Mouse (Mus musculus) kidney, embryonic 14.5 days (tissue): ENCODE results near the gene Pdgfa. TPM values are rescaled to one million over a fixed set of nuclear protein-coding genes. Genes with fewer than 3 reads are reported as not detected.

Experiments
- ATAC-seq: fragments of 200-750 bp; cut with Nextera tagmentation; 2 replicates; pipeline ENCODE4 v1.8.0; 2017; ENCODE audit warnings: moderate number of reproducible peaks, mild to moderate bottlenecking, moderate TSS enrichment, moderate library complexity; ENCODE audit not compliant: low FRiP score, low TSS enrichment
- H3K27ac ChIP-seq: fragments of 300-500 bp; sonication (generic); 2 replicates; pipeline ENCODE4 v1.5.1; 2014; ENCODE audit warnings: low read depth, mild to moderate bottlenecking, low read length, moderate library complexity, mixed read lengths
- H3K27me3 ChIP-seq: fragments of 300-500 bp; sonication (generic); 2 replicates; pipeline ENCODE4 v1.6.1; 2014; ENCODE audit warnings: mild to moderate bottlenecking, low read length; ENCODE audit not compliant: control insufficient read depth, insufficient read depth
- H3K36me3 ChIP-seq: fragments of 300-500 bp; sonication (generic); 2 replicates; pipeline ENCODE4 v1.6.1; 2014; ENCODE audit warnings: low read length, mixed read lengths; ENCODE audit not compliant: control insufficient read depth, insufficient read depth
- H3K4me1 ChIP-seq: fragments of 300-500 bp; sonication (generic); 2 replicates; pipeline ENCODE4 v1.6.1; 2014; ENCODE audit warnings: low read length, mixed read lengths; ENCODE audit not compliant: control insufficient read depth, insufficient read depth
- H3K4me2 ChIP-seq: fragments of 300-500 bp; sonication (generic); replicated peaks from 2 replicates; pipeline ENCODE4 v1.6.1; 2014; ENCODE audit warnings: low read depth, mild to moderate bottlenecking, low read length
- H3K4me3 ChIP-seq: fragments of 300-500 bp; sonication (generic); 2 replicates; pipeline ENCODE4 v1.5.1; 2014; ENCODE audit warnings: mild to moderate bottlenecking, low read length
- H3K9ac ChIP-seq: fragments of 300-500 bp; sonication (generic); 2 replicates; pipeline ENCODE4 v1.6.1; 2014; ENCODE audit warnings: low read depth, mild to moderate bottlenecking, low read length, moderate library complexity
- H3K9me3 ChIP-seq: fragments of 300-500 bp; sonication (generic); 2 replicates; pipeline ENCODE4 v1.6.1; 2016; ENCODE audit warnings: low read length; ENCODE audit not compliant: control insufficient read depth
- WGBS: fragments of 180-500 bp; shearing (Covaris S2); extraction: QIAGEN DNeasy Blood & Tissue Kit; methylation state at CpG from one replicate; pipeline ENCODE4 v1.1.7; 2014; 5-methylcytosine and 5-hydroxymethylcytosine counted together
- polyA plus RNA-seq: library from polyadenylated mRNA; unstranded; fragments of >200 nt; fragmentation: Nextera tagmentation; extraction: Ambion mirVana; gene quantifications from 2 replicates; pipeline ENCODE4 v1.2.1, GENCODE M21; 2014

The Pdgfa gene
- 57.7 and 70.2 TPM in 2 replicates for polyA plus RNA-seq

GRCm38 (mm10) chr5:138997171-138997788 is at the start of gene Pdgfa:
Pdgfa (minus strand) TSS chr5:138997370.
- ATAC-seq = no peak
- H3K4me1 ChIP-seq = peaks cover 35% of the 10 kb centered on the region
- H3K9me3 ChIP-seq = no peaks in the 10 kb centered on the region
- no peaks in the 10 kb centered on the region for H3K36me3 ChIP-seq
- H3K27me3 ChIP-seq = peaks cover 40% of the 10 kb centered on the region
- H3K4me3 ChIP-seq = peak within 1 kb of the TSS; percentile 80
- peak within 1 kb of the TSS; percentile 85 for H3K9ac ChIP-seq
- H3K27ac ChIP-seq = peak within 1 kb of the TSS; percentile 89
- WGBS = 2% methylated on average over 48 of the region's 48 CpGs
- H3K4me2 ChIP-seq = peak within 1 kb of the TSS; percentile 91

GRCm38 (mm10) chr5:139046636-139047035 is 49.5 kb upstream of the Pdgfa start:
- H3K36me3 ChIP-seq = 0 out of 2 replicates have a peak, but pooled peaks cover 2% of the 10 kb centered on the region
- H3K4me3 ChIP-seq = no peak overlapping the region
- no peaks in the 10 kb centered on the region for H3K27me3 ChIP-seq
- no peaks in the 10 kb centered on the region for H3K4me1 ChIP-seq
- H3K9ac ChIP-seq = no peak overlapping the region
- no peaks in the 10 kb centered on the region for H3K9me3 ChIP-seq
- 60% methylated on average over 5 of the region's 5 CpGs for WGBS
- no peak overlapping the region for H3K4me2 ChIP-seq
- no peak overlapping the region for H3K27ac ChIP-seq
- no peak for ATAC-seq

DNA sequence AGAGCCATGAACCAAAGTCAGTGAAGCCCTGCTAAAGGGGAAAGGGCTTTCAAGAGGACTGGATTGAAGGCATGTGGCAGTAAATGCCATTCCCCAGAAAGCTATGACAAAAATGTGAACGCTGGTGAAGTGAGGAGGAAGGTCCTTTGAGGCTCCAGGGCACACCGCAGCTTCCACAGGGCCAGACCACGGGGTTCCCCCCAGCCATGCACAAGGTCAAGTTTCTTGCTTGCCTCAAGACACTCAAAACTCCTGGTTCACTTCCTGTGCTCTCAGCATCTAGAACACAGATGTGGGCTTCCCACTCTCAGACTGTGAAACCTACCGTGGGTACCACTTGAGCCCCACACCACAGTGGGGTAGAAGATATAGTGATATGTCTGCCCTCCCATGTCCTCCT is 46.4 kb upstream of the Pdgfa start:
- H3K27ac ChIP-seq = no peak overlapping the region
- H3K36me3 ChIP-seq = 0 out of 2 replicates have a peak, but pooled peaks cover 2% of the 10 kb centered on the region
- no peak overlapping the region for H3K4me3 ChIP-seq
- no peak for ATAC-seq
- no peaks in the 10 kb centered on the region for H3K27me3 ChIP-seq
- H3K4me2 ChIP-seq = no peak overlapping the region
- no peaks in the 10 kb centered on the region for H3K4me1 ChIP-seq
- WGBS = 75% methylated on average over 4 of the region's 4 CpGs
- H3K9ac ChIP-seq = no peak overlapping the region
- H3K9me3 ChIP-seq = no peaks in the 10 kb centered on the region

DNA sequence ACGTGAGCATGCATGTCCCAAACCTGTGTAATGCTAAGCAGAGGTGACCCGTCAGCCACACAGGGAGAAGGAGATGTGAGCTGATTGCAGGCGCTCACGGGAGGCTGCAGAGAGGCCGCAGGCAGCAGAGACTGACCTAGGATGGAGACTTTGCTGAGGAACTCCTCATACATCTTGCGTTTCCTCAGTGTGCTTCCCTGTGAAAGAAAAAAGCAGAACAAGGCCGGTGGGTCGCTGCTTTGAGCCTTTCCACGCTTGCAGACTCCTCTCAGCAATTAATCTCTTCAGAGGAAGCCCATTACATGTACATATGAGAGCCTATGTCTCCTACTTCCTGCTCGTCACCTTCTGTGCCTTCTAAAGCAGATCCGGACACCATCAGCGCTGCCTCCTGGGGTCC is 45.1 kb upstream of the Pdgfa start:
- Histone ChIP-seq H3K4me1 (no peaks in the 10 kb centered on the region), H3K4me3 (no peak overlapping the region), H3K9ac (no peak overlapping the region), H3K9me3 (no peaks in the 10 kb centered on the region), H3K27ac (no peak overlapping the region), H3K27me3 (no peaks in the 10 kb centered on the region), H3K4me2 (no peak overlapping the region), H3K36me3 (0 out of 2 replicates have a peak, but pooled peaks cover 2% of the 10 kb centered on the region)
- ATAC-seq = no peak
- 69% methylated on average over 12 of the region's 12 CpGs for WGBS

- peak overlapping the region; percentile 67 for H3K27ac ChIP-seq
- H3K9me3 ChIP-seq = no peaks in the 10 kb centered on the region
- no peak; the same call in 1 of the 2 replicates for ATAC-seq
- 40% methylated on average over 2 of the region's 2 CpGs for WGBS
- no peak overlapping the region for H3K9ac ChIP-seq
- H3K36me3 ChIP-seq = no peaks in the 10 kb centered on the region
- peaks cover 25% of the 10 kb centered on the region for H3K4me1 ChIP-seq
- H3K27me3 ChIP-seq = 0 out of 2 replicates have a peak, but pooled peaks cover 4% of the 10 kb centered on the region
- no peak overlapping the region for H3K4me3 ChIP-seq
- H3K4me2 ChIP-seq = no peak overlapping the region
Observed at GRCm38 (mm10) chr5:139035171-139035570, 38.0 kb upstream of the Pdgfa start.

GRCm38 (mm10) chr5:139034746-139035145 is 37.6 kb upstream of the Pdgfa start:
- ATAC-seq = peak; percentile 81
- H3K4me1 ChIP-seq = peaks cover 25% of the 10 kb centered on the region
- no peaks in the 10 kb centered on the region for H3K9me3 ChIP-seq
- H3K9ac ChIP-seq = no peak overlapping the region
- peak overlapping the region; percentile 76 for H3K27ac ChIP-seq
- 14% methylated on average over 6 of the region's 6 CpGs for WGBS
- no peak overlapping the region for H3K4me3 ChIP-seq
- no peak overlapping the region for H3K4me2 ChIP-seq
- no peaks in the 10 kb centered on the region for H3K36me3 ChIP-seq
- 0 out of 2 replicates have a peak, but pooled peaks cover 4% of the 10 kb centered on the region for H3K27me3 ChIP-seq

DNA sequence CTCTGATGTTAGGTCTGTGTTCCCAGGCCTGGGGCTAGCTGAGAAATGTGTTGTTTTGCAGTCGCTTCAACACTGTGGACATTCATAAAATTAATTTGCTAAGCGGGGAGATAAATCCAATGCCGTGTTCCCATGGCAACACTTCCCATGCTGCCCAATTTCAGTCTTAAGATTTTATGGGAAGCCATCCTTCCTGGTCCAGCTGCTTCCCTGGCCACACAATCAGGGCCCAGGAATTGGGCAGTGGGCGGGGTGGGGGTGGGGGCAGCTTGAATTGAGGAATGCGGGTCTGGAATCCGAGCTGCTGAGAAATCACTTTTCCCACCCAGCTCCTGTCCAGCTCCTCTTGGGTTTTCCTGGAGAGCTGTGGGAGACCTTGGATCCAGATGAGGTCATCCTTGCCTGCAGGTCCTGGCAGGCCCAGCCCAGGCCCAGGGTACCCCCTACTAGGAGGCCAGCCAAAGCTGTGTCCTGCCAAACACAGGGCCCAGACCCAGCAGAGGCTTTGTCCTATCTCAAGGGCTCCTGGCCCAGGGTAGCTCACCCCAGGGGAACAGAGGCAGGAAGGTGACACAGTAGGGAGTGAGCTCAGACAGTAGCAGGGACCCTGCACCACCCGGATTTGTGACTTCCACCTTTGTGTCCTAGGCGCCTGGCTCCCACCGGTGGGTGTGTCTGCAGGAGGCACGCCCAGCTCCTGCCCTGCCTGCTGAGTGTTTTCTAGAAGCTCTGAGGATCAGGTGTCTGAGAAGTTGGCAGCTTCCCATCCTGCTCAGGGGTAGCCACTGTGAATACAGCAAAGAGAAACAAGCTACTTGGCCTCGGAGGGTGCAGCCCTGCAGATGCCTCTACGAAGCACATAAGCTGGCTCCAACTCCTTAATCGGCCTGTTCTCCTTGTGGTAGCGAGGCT is 36.5 kb upstream of the Pdgfa start:
- WGBS = 41% methylated on average over 14 of the region's 14 CpGs
- H3K4me1 ChIP-seq = peaks cover 25% of the 10 kb centered on the region
- H3K9me3 ChIP-seq = no peaks in the 10 kb centered on the region
- H3K9ac ChIP-seq = peak overlapping the region; percentile 28; the same call in 1 of the 2 replicates
- no peak overlapping the region for H3K4me2 ChIP-seq
- H3K27me3 ChIP-seq = 0 out of 2 replicates have a peak, but pooled peaks cover 4% of the 10 kb centered on the region
- H3K4me3 ChIP-seq = no peak overlapping the region
- peak; percentile 68 for ATAC-seq
- H3K36me3 ChIP-seq = no peaks in the 10 kb centered on the region
- peak overlapping the region; percentile 76; the same call in 1 of the 2 replicates for H3K27ac ChIP-seq

GRCm38 (mm10) chr5:139027603-139028002 is 30.4 kb upstream of the Pdgfa start:
- H3K27ac ChIP-seq = peak overlapping the region; percentile 78
- H3K9me3 ChIP-seq = no peaks in the 10 kb centered on the region
- peaks cover 12% of the 10 kb centered on the region; the same call in 1 of the 2 replicates for H3K4me1 ChIP-seq
- 11% methylated on average over 15 of the region's 15 CpGs for WGBS
- no peak overlapping the region for H3K4me2 ChIP-seq
- peak; percentile 82 for ATAC-seq
- H3K36me3 ChIP-seq = no peaks in the 10 kb centered on the region
- no peak overlapping the region for H3K4me3 ChIP-seq
- H3K27me3 ChIP-seq = no peaks in the 10 kb centered on the region
- 0 out of 2 replicates have a peak overlapping the region, but pooled peaks have one; percentile 4 for H3K9ac ChIP-seq
